Mouse (Mus musculus) kidney, adult 2 months (tissue): ENCODE measurements around the gene Emilin3.

ENCODE experiments used
- CTCF ChIP-seq: fragments of 200-500 bp; conservative IDR thresholded peaks from 2 replicates; pipeline ENCODE4 v1.5.1; 2011; ENCODE audit warnings: low read depth, mild to moderate bottlenecking, control low read depth, low read length, moderate library complexity, mixed read lengths; ENCODE audit not compliant: insufficient read depth, insufficient read length
- POLR2A ChIP-seq: fragments of 200-500 bp; IDR thresholded peaks from one replicate; pipeline ENCODE4 v1.6.1; 2011; ENCODE audit warnings: low read depth, low read length, control low read depth

DNA sequence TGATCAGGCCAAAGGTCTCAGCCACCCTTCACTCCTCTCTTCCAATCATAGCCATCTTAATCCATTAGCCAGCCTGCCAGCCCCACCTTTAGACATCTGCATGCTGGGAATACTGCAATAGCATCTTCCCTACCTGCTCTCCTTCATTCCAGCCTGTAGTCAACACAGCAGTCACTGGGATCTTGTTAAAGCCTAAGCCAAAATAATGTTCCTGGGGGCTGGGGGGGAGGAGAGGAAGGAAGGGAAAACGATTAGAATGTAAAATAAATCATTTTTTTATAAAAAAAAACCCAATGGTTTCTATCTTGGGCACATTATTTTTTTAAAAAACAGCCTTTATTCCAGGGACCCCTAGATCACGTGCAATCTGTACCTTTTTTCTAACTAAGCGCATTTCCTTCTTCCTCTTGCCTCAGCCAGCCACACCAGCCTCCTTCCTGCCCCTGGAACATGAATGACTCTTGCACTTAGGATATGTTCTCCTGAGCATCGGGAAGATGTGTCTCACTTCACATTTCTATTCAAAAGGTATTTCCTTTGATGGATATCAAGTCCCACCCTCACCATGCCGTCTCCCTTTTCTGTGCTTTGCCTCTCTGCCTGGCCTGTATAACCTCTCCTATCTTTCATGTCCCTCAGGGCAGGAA, 37.8 kb downstream of the Emilin3 start:
- TF ChIP-seq CTCF: no peak
- no peak for TF ChIP-seq POLR2A
